Mouse (Mus musculus): ENCODE measurements around the gene Btbd35f18.

Gene Btbd35f18

GRCm38 (mm10) chrX:3699933-3700332 is at the start of gene Btbd35f18:
TSS of gene Btbd35f18 (plus strand) at chrX:3700233.
- in situ Hi-C loops (cut with MboI, MseI): loop anchor here (25.0 kb wide), 1 partner anchor 1237 kb away; no protein-coding TSS in a partner anchor

All from T-helper 2 cell (primary cell).